Mouse (Mus musculus) 3T3-L1 (cell line): ENCODE data around the gene Cdh13.
A peak's percentile ranks its signal among the peaks of the same experiment; 100 is the strongest.

Experiments
- DNase-seq: peaks from one replicate; pipeline ENCODE4 v3.0.0-alpha.2; 2015; ENCODE audit warnings: low read depth, low spot score

Cdh13 gene

DNA sequence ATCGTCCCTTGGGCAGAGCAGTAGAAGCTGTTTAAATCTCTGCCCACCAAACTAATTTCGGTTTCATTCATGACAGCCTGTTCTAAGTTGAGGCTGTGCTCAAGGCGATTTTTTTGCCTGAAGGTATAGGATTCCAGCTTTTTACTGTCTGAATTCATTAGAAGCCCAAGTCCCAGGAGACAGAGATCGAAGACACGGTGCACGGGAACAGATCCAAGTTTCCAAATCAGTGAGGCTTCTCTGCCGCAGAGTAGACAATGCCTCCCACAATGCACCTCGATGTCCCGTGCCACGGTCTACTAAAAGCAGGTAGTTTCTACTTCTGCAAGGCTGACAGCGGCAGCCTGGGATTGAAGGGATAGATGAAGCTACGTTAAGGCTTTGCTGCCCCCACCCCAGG, 778.1 kb downstream of the Cdh13 start:
- DNase-seq, result no peak

DNA sequence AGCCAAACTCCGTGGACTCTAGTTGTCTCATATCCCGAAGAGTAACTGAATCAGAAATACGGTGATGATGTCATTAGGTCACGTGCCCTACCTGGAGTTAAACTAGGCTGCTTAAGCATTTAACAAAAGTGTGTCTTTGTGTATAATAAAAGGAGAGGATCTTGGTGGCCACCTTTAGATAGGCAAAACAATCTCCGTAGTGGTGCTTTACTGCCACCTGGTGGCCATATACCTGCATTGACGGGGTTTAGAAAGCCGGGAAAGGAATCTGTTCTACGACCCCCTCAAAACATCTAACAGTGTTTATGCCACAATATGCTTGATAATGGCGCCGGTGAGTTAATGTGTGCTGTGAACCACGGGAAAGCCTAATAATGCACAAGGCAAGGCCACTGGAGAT, 781.0 kb downstream of the Cdh13 start:
- peak; percentile 78 for DNase-seq

DNA sequence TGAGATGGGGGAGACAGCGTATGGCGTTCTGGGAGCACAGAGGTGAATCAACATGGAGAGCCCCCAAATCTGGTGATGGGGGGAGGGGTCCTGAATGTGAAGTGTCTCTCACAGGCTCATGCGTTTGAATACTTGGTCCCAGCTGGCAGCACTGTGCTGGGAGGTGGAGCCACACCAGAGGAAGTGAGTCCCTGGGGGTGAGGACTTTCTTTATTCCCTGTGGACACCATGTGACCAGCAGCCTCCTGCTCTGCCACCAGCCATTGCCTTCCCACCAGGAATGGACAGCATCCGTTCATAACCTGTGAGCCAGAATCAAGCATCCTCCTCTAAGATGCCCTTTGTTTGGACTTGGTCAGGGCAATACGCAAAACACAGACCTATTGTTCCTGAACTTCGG, 788.8 kb downstream of the Cdh13 start:
- DNase-seq, result no peak

DNA sequence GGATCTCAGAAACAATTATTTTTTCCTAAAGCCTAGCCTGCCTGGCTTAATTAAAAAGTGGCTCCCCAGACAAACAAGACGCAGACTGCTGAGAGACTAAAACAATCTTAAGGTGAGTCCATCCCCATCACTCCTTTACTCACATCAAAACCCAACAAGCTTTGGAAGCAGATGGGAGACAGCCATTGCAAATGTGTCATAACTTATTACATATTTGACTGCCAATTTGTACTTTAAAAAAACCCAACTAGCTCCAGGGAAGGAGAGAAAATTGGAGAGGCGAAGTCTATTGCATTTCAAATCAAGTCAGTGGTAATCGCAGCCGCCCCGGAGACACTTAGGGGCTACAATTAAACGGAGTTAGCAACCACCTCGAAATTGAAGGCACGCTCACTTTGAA, 801.5 kb downstream of the Cdh13 start:
- no peak for DNase-seq

DNA sequence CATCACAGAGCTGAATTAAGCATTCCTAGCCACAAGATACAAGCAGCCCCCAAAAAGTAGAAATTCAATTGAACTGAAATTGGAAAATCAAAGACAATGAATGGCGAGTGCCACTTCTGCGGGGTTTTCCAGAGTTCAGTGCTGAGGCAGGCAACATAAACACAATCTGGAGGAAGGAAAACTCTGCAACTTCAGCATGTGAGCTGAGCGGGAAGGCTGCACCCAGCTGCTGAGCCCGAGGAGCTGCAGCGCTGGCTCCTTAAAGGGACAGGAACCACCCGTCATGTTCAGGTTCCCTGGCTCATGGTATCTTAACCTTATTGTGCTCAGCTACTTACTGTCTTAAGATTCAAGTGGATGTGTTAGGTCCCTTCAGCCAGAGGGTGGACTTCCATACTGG, 814.7 kb downstream of the Cdh13 start:
- DNase-seq, result no peak

DNA sequence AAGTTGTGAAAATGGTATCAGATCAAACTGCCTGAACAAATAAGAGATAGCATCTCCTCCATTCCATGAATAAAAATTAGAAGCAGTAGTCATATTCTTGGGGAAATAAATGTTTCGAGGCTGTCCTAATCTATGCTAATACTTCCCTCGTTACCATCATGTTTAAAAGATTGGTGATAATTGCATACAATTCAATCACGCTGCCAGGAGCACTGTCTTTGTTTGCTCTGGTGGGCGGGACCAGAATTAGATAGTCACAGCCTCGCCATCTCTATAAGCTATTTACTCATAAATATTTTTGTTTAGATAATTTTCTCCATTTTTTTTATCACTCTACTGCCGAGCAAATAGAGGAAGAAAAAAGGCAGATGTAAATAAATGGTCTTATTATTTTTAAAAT, 819.3 kb downstream of the Cdh13 start:
- DNase-seq, result no peak

DNA sequence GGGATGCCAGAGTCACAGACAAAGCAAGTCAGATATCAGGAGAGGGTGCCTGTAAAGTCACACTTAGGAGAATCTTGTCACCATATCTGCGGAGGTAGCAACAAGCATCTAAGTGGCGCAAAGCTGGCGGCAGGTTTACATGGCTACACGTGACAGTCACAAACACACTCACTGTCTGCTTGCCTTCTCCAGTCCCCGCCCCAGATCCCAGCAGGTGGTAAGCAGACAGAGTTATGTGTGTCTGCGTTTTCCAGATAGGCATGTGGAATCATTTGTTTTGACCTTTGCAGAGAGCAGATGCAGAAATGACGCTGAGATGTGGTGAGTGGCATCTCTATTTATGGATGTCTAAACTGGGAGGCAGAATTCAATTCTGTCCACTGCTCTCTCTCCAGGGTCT, 826.1 kb downstream of the Cdh13 start:
- no peak for DNase-seq

DNA sequence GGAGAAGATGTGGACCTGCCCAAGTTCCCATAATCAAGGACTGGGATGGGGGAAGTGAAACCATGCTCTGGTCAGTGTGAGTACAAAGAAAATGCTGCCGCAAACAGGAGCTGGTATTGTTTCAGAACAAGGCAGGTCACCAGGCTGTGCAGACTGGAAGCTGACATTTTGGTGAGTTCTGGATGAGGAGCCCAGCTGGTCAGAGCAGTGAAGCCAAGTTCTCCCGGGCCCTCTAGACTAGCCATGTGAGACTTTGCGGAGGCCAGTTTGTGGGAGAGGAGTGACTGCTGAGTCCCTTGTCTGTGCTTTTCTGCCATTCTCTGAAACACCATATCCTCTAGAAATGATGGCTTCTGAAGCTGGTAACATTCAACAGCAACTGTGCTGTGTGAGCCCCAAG, 829.3 kb downstream of the Cdh13 start:
- DNase-seq, result no peak

DNA sequence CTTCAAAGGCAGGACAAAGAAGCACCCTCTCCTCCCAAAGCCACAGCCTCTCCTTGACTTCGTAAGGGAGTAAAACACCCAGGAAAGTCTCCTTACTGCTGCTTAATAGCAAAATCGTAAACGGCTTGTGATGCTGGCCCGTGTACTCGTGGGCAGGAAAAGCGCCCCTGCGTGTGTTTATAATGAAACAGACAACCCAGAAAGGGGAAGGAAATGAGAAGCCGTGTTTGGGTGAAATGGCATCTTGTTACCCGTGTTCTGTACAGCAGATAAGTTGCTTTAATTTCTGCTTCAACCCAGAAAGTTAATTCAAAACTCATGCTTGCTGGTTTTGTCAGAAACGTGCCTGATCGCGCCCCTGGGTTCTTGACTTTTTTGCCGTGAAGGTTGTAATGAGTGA, 837.7 kb downstream of the Cdh13 start:
- DNase-seq, result no peak

DNA sequence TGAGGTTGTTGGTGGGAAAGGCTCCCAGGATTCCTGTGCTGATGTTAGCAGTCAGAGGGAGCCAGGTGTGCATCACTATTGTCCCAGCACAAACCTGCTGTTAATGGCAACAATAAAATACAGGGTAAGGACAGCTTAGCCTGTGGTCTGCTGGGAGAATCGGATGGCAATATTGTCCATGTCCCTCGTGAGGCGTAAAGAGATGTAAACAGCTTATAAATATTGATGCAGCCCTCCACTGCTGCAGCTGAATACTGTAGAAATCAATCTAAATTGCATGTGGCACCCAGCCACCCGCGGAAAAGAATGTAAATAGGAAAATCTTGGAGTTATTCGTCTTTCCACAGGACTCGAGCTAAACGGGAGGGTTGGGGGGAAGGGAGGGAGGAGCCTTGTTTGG, 844.3 kb downstream of the Cdh13 start:
- DNase-seq, result no peak

DNA sequence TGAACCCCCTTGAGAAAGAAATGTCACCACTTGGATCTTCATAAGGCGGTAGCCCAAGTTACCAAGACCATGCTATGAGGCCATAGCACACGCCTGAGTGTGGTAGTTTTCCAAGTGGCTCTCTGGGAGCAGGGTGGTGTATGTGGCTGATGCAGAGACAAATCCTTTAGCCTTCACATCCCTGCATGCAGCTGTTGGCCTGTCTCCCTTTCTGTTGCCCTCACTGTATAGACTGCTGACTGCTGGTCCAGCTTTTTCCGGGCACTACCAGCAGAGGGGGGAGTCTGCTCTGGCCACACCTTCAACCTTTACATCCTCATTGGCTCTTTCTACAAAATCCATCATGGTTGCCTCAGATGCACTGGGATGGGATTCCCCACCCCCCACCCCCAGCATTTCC, 844.7 kb downstream of the Cdh13 start:
- DNase-seq, result no peak

DNA sequence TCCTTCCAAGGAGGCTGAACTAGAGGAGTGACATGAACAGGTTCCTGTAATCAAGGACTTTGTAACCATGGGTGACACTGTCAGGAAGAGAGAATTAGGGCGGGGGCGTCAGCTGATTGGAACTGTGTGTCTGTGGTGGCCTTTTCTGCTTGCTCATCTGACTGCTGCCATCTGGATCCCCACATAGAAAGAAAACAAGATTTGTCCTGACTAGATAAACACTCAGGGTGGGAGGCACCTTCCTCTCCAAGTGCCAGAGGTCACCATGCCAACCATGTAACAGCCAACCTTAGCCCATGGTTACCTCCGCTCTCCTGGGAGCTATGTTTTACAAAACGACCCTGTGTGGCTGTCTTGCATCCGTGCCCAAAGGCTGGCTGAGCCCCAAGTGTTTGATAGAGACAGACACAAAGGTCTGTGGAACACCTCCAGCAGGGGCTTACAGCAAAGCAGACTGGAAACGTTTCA, 873.0 kb downstream of the Cdh13 start:
- no peak for DNase-seq

DNA sequence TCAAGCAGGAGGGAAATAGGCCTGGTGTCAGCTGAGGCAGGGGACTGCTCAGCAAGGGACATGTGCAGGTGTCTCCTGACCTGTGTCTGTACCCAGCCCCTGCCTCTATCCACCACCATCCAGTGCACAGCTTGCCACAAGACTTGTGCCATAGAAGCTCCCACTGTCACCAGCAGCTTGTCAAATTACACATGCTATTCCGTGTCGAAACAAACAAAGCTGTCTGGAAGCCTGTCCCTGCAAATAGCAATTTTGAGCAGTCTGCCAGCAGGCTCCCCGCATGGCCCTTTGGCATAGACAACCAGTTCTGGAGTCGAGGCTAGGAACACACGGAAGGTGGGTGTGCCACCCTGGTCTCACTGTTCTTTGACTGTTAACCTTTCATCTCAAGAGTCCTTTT, 875.1 kb downstream of the Cdh13 start:
- no peak for DNase-seq

DNA sequence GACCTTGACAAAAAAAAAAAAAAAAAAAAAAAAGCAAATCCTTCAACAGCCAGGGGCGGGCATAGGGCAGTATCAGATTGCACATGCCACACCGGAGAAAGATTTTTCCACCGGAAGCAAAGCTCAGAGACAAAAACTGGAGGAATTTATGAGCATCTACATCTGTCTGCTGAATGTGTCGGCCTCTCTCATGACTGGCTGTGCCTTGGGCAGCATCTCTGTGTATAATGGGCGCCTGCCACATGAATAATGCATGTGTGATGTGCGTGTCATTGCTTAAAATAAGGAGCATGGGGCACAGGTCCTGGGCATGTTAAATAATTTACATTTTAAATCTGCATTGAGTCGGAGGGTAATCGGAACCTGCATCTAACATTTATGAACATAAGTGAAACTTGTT, 876.3 kb downstream of the Cdh13 start:
- DNase-seq, result peak; percentile 32

DNA sequence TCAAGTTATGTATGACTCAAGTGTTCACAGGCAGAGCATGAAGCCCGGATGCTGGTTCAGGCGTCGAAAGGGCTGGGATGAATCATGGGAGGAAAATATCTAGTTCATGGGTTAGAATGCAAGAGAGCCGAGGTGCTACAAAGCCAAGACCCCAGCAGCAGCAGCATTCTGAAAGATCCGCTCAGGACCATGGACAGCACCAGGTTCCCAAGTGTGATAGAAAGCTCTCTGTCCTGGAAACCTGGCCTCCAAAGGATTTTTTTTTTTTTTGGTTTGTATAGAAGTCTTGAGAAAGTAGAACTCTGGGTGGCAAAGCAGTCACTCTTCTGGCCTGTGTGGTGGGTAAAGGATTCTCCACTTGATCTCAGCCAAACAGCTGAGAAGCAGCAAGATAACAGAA, 880.5 kb downstream of the Cdh13 start:
- peak; percentile 67 for DNase-seq

DNA sequence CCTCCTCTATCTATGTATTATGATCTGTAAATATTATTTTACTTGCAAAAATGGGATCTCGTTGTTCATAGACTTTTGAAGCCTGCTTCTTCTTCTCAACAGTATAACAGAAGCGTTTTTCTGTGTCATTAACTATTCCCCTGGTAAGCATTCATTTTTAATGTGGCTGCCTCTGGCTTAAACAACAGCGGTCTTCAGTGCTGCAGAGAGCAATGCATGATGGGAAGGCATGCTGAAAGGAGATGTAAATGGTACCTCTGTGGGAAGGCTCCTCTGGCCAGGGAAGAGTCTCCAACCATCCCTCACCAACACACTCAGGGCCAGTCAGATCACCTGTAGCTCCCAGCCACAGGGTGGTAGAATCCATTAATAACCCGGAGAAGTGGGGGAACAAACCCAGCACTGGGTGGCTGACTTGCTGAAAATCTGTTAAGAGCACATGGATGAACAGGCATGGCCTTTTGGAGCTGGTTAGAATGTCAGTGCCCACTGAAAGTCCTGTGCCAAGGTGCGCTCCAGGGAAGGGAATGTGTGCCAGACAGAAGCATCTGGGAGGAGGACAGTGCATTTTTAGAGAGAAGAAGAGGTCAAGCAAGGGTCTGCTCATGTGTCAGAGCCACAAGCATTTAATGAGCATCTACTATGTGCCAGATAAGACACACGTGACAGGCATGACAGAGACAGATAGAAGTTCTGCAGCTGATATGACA, 893.8 kb downstream of the Cdh13 start:
- no peak for DNase-seq

DNA sequence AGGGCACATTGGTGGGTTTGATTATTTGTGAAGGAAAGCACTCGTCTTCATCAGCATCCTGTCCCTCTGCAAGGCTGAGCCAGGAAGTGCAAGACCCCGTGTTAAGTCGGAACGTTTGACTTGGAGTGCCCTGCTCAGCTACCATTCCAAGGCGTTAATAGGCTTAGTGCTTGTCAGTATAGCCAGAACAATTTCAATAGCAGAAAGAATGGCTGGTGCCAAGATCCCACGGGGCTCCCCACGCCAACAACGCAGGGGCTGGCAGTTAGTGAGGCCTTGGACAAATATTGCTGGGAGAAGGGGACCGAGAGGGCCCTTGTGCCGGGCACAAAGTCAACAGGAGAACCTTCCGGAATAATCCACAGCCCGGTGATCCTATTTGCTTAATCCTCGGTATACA, 897.1 kb downstream of the Cdh13 start:
- no peak for DNase-seq

DNA sequence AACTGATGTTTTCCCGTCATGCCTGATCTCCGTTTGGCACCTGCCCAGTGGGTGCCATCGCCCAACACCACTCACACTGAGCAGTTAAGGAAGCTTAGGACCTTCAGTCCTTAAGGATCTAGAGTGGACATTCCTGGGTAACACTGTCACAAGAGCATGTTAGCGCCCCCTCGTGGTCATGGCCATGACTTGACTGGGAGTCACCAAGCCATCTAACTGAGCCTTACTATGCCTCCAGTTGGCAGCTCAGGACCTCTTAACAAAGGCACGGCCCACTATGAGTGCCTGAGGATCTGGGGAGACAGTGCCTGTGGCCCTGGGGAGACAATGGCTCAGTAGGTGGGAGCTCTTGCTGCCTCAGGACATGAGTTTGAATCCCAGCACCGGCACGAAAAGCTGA, 912.2 kb downstream of the Cdh13 start:
- DNase-seq, result peak; percentile 52

DNA sequence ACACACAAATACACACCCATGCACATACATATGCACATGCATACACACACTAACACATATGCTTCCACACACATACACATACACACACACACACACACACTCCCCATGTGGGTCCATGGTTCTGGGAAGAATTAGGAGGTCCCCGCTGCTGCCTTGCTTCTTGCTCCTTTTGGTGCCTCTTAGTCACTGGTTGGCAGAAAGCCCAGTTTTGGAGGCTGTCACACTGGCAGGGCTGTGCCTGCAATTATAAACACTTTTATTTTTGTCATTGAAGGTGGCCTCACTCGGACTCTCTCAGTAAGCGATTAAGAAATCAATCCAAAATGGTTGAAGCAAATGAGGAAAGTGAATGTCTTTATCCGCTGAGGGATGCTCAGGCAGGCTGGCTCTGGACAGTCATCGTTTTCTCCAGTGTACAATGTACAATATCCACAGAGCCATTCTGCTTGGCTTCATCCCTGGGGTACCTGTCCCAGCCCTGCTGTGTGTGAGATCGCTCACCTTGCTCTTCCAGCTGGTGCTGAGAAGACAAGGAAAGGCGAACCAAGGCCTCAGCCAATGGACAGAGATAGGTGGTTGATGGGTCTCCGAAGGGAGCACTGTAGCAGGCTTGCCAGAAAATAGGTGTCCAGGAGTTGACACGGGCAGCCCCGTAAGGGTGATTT, 913.1 kb downstream of the Cdh13 start:
- DNase-seq, result peak; percentile 60

DNA sequence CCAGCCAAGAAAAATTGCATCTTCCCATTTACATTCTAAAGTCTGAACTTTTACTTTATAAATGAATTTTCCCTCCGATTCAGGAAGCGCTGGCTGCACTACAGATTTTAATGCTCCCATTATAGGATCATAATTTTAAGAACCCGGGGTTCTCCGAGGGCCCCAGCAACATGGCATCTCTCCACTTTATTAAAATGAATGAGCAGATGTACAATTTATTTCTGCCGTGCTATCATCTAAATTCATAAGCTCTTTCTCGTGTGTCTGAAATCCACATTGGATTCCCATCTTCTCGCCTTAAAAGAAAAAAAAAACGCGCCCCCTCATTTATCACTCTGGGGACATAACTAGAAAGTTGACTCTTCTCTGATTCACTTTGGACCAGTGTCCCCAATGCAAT, 925.0 kb downstream of the Cdh13 start:
- no peak for DNase-seq

DNA sequence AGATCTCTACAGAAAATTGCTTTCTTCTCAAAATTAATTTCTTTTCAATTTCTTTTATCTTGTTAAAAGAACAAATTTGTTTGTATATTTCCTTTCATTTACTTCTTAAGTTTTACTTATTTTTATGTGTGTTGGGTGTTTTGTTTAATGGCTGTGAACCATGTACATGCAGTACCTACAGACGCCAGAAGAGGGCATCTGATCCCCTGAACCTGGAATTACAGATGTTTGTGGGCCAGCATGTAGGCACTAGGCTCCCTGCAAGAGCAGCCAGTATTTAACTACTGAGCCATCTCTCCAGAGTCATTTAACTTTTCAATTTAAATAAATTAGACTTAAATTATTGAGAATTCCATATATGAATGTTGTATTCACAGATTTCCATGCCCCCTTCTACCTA, 941.0 kb downstream of the Cdh13 start:
- peak; percentile 63 for DNase-seq

DNA sequence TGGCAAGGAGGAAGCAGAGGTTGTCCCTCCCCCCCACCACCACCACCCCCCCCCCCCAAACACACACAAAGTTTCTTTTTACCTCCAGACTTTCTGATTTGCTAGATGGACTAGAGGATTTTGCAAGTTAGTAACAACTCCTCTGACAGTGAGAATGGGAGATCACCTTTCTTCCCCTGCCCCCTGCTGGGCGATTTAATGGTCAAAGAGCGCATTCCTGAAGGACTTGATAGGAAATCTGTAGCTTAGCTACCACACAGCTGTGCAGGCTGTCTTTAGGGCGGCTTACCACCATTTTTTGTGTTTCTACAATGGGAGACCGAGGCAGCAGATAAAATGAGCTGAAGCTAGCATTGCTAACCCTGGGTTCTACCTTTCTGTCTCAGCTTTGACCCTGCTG, 961.6 kb downstream of the Cdh13 start:
- no peak for DNase-seq

DNA sequence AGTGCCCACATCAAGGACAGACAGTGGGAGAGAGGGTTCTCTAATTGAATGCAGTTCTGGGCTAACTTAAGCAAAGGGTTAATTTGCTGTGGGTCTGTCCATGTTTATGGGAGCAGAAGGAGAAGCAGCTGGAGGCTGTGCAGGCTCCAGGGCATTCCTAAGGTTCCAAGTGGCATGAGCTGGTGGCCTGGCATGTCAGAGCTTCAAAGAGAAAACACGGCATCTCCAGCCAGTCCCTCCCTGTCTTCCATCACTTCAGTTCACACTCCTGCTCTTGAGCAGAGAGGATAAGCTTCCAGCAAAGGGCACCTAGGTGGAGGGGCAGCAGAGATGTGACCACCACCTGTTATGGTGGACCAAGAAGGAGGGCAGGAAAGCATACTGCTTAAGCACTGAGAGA, 962.1 kb downstream of the Cdh13 start:
- no peak for DNase-seq

DNA sequence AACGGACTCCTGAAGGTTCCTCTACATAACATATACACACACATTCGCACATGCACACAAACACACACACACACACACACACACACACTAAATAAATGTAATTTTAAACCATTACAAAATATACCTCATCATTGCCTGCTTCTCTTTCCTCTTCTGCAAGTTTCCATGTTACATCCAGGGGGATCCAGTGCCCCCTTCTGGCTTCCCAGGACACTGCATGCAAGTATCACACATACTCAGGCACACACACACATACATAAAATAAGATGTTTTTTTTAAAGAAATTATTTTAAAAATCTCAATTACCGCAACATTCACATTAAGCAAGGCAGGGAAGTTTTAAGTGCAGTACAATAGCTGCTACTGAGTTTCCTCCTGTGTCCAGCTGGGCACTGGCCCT, 970.8 kb downstream of the Cdh13 start:
- no peak for DNase-seq
